8 mouse cellular contexts compared by ENCODE assay signal in the genomic region with DNA sequence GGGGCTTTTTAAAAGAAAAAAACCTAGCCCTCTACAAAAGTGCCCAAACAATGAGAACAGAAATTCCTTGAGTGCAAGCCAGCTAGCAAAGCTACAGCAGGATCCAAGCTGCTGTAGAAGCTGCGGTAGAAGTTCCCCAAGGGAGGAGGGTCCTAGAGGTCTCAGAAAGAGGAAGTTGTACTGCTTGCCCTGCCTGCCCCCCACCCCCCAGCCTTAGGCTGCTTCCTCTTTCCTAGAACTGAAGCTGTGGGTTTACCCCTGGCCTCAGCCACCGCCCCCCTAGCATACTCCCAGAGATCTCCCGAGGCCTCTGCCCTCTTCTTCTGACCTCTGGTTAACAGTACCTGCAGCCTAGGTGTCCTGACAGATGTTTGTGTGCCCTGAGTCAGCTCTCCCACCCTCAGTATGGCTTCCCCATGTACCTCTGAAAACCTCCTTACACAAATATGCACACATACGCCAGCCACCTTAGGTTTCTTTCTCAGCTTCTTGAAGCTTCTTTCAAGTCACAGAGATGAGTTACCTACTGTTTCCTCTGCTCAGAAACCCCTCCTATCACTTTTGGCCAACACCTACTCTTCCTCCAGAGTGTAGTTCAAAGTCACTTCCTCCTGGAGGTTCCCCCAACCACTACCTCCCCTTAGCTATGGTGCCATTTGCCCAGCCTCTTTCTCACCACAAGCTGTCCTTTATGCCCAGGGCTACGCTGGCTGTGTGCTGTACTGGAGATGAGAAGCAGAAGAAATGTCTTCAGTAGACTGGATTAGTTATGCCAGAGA. TPM values are rescaled to one million over a fixed set of nuclear protein-coding genes. Genes with fewer than 3 reads are reported as not detected.
A peak's percentile ranks its signal among the peaks of the same experiment; 100 is the strongest.
DNase-seq lines count a peak whose midpoint lies in the region; ATAC-seq and TF ChIP-seq lines count a peak whose summit lies in the region.

No protein-coding gene starts in this region.

- no peak for DNase-seq in hindbrain, embryonic 10.5 days (ENCODE audit: low spot score)
- no peak for DNase-seq in hindbrain, postnatal 0 days (ENCODE audit: low spot score)
- peak; percentile 52 for DNase-seq in liver, embryonic 11.5 days (ENCODE audit: low spot score)
- DNase-seq in skeletal muscle tissue, adult 2 months (ENCODE audit: low read depth, low spot score), result peak; percentile 62
- DNase-seq in ovary, postnatal 14 days (ENCODE audit: low spot score), result no peak
- DNase-seq in c-Kit-positive CD71-positive TER-119-positive erythroid progenitor cells, embryonic 14.5 days (ENCODE audit: low spot score), result no peak
- DNase-seq in layer of hippocampus, adult 18-20 months (ENCODE audit: low spot score in 2 of 2), result no peak

- H3K36me3 ChIP-seq in hindbrain, embryonic 10.5 days, result no peaks in the 10 kb centered on the region
- H3K36me3 ChIP-seq in hindbrain, postnatal 0 days (ENCODE audit: insufficient read depth, low read length), result no peaks in the 10 kb centered on the region
- H3K36me3 ChIP-seq in embryonic facial prominence, embryonic 15.5 days, result no peaks in the 10 kb centered on the region
- H3K36me3 ChIP-seq in liver, embryonic 11.5 days (ENCODE audit: control insufficient read depth, insufficient read depth, low read length), result peaks cover 2% of the 10 kb centered on the region; the same call in 1 of the 2 replicates

- TF ChIP-seq CTCF in hindbrain, postnatal 0 days (IDR thresholded peaks at IDR 0.05; ENCODE audit: low read depth), result no peak

- ATAC-seq in hindbrain, postnatal 0 days, result no peak
- no peak for ATAC-seq in embryonic facial prominence, embryonic 15.5 days (ENCODE audit: insufficient number of reproducible peaks, low FRiP score, low TSS enrichment, low read depth)
- ATAC-seq in liver, embryonic 11.5 days (replicated peaks; ENCODE audit: low FRiP score), result peak; percentile 55

- H3K4me2 ChIP-seq in hindbrain, postnatal 0 days (ENCODE audit: low read depth, low read length), result no peak overlapping the region
- no peak overlapping the region for H3K4me2 ChIP-seq in embryonic facial prominence, embryonic 15.5 days (replicated peaks)
- peak overlapping the region; percentile 35 for H3K4me2 ChIP-seq in liver, embryonic 11.5 days

- 62% methylated on average over 5 of the region's 5 CpGs for WGBS in hindbrain, embryonic 10.5 days
- 76% methylated on average over 5 of the region's 5 CpGs for WGBS in hindbrain, postnatal 0 days
- 57% methylated on average over 5 of the region's 5 CpGs for WGBS in embryonic facial prominence, embryonic 15.5 days
- 39% methylated on average over 5 of the region's 5 CpGs for WGBS in liver, embryonic 11.5 days

- no peaks in the 10 kb centered on the region for H3K9me3 ChIP-seq in hindbrain, embryonic 10.5 days
- no peaks in the 10 kb centered on the region for H3K9me3 ChIP-seq in hindbrain, postnatal 0 days (ENCODE audit: low read length)
- H3K9me3 ChIP-seq in embryonic facial prominence, embryonic 15.5 days (replicated peaks), result no peaks in the 10 kb centered on the region
- H3K9me3 ChIP-seq in liver, embryonic 11.5 days (ENCODE audit: control insufficient read depth, low read length), result no peaks in the 10 kb centered on the region

- peaks cover 61% of the 10 kb centered on the region for H3K4me1 ChIP-seq in hindbrain, embryonic 10.5 days (replicated peaks)
- H3K4me1 ChIP-seq in hindbrain, postnatal 0 days (ENCODE audit: insufficient read depth, low read length), result peaks cover 11% of the 10 kb centered on the region; the same call in 1 of the 2 replicates
- H3K4me1 ChIP-seq in embryonic facial prominence, embryonic 15.5 days, result peaks cover 65% of the 10 kb centered on the region
- H3K4me1 ChIP-seq in liver, embryonic 11.5 days (replicated peaks; ENCODE audit: control insufficient read depth, insufficient read depth, low read length), result peaks cover 87% of the 10 kb centered on the region

- H3K27me3 ChIP-seq in hindbrain, embryonic 10.5 days (ENCODE audit: insufficient read depth, poor library complexity, severe bottlenecking), result no peaks in the 10 kb centered on the region
- no peaks in the 10 kb centered on the region for H3K27me3 ChIP-seq in hindbrain, postnatal 0 days (ENCODE audit: insufficient read depth, low read length)
- H3K27me3 ChIP-seq in embryonic facial prominence, embryonic 15.5 days, result no peaks in the 10 kb centered on the region
- no peaks in the 10 kb centered on the region for H3K27me3 ChIP-seq in liver, embryonic 11.5 days (replicated peaks; ENCODE audit: control insufficient read depth, insufficient read depth, low read length)

- H3K27ac ChIP-seq in hindbrain, embryonic 10.5 days, result 0 out of 2 replicates have a peak overlapping the region, but pooled peaks have one; percentile 4
- no peak overlapping the region for H3K27ac ChIP-seq in hindbrain, postnatal 0 days
- H3K27ac ChIP-seq in embryonic facial prominence, embryonic 15.5 days (replicated peaks), result peak overlapping the region; percentile 22; the same call in 1 of the 2 replicates
- H3K27ac ChIP-seq in liver, embryonic 11.5 days (ENCODE audit: low read depth, low read length), result peak overlapping the region; percentile 79

- no peak overlapping the region for H3K9ac ChIP-seq in hindbrain, postnatal 0 days (replicated peaks; ENCODE audit: low read length)
- H3K9ac ChIP-seq in embryonic facial prominence, embryonic 15.5 days, result no peak overlapping the region
- H3K9ac ChIP-seq in liver, embryonic 11.5 days (ENCODE audit: low read depth, low read length), result peak overlapping the region; percentile 5; the same call in 1 of the 2 replicates

- H3K4me3 ChIP-seq in hindbrain, embryonic 10.5 days, result no peak overlapping the region
- no peak overlapping the region for H3K4me3 ChIP-seq in hindbrain, postnatal 0 days (ENCODE audit: low read length)
- no peak overlapping the region for H3K4me3 ChIP-seq in embryonic facial prominence, embryonic 15.5 days (replicated peaks)
- H3K4me3 ChIP-seq in liver, embryonic 11.5 days (ENCODE audit: low read depth, low read length), result no peak overlapping the region; the same call in 1 of the 2 replicates

RNA-seq across cellular contexts. Expression of a gene that starts 7.3 kb away (rescaled TPM):
- polyA plus RNA-seq in hindbrain, embryonic 10.5 days (2016; fragmentation: Nextera tagmentation; extraction: Ambion mirVana), result 3.6 and 4.8 TPM in 2 replicates
- 10.5 and 12.2 TPM in 2 replicates for total RNA-seq in hindbrain, postnatal 0 days (2014; rRNA removed)
- polyA plus RNA-seq in hindbrain, postnatal 0 days (2015; fragmentation: Nextera tagmentation; extraction: Ambion mirVana), result 5.0 and 6.2 TPM in 2 replicates
- 3.5 and 4.2 TPM in 2 replicates for polyA plus RNA-seq in embryonic facial prominence, embryonic 15.5 days (2015; fragmentation: Nextera tagmentation; extraction: Ambion mirVana)
- 14.6 and 17.0 TPM in 2 replicates for polyA plus RNA-seq in liver, embryonic 11.5 days (2014; fragmentation: Nextera tagmentation; extraction: Ambion mirVana)
- 10 to 100 TPM; 11.5 to 13.7 TPM for total RNA-seq in layer of hippocampus, adult 18-20 months (2021)

Comparison
In these comparisons a context has a peak if more than half of its experiments do, and no peak if none do; other contexts are left out.
1. DNase-seq: peak in liver, embryonic 11.5 days (single experiment) and skeletal muscle tissue, adult 2 months (single experiment); none in hindbrain, embryonic 10.5 days (single experiment), hindbrain, postnatal 0 days (single experiment), ovary, postnatal 14 days (single experiment), c-Kit-positive CD71-positive TER-119-positive erythroid progenitor cells, embryonic 14.5 days (single experiment) and layer of hippocampus, adult 18-20 months (0 of 2).